Mouse (Mus musculus) forebrain, postnatal 0 days (tissue): ENCODE measurements around the gene Atp6v1g1. TPM values are rescaled to one million over a fixed set of nuclear protein-coding genes. Genes with fewer than 3 reads are reported as not detected.
A peak's percentile ranks its signal among the peaks of the same experiment; 100 is the strongest.

ENCODE experiments used
- ATAC-seq: fragments of 200-750 bp; cut with Nextera tagmentation; 2 replicates; pipeline ENCODE4 v1.8.0; 2017; ENCODE audit warnings: mild to moderate bottlenecking, moderate library complexity
- DNase-seq: peaks from one replicate; pipeline ENCODE4 v3.0.0-alpha.2; 2015
- H3K27ac ChIP-seq: fragments of 300-500 bp; sonication (generic); 2 replicates; pipeline ENCODE4 v1.5.1; 2014; ENCODE audit warnings: low read depth, mild to moderate bottlenecking, antibody characterized with exemption, low read length, moderate library complexity, mixed read lengths
- H3K27me3 ChIP-seq: fragments of 300-500 bp; sonication (generic); 2 replicates; pipeline ENCODE4 v1.6.1; 2014; ENCODE audit warnings: mild to moderate bottlenecking, low read length, mixed read lengths; ENCODE audit not compliant: insufficient read depth
- H3K36me3 ChIP-seq: fragments of 300-500 bp; sonication (generic); 2 replicates; pipeline ENCODE4 v1.6.1; 2014; ENCODE audit warnings: mild to moderate bottlenecking, moderate library complexity; ENCODE audit not compliant: insufficient read depth
- H3K4me1 ChIP-seq: fragments of 300-500 bp; sonication (generic); 2 replicates; pipeline ENCODE4 v1.6.1; 2014; ENCODE audit warnings: antibody characterized with exemption; ENCODE audit not compliant: insufficient read depth
- H3K4me2 ChIP-seq: fragments of 300-500 bp; sonication (generic); 2 replicates; pipeline ENCODE4 v1.6.1; 2014; ENCODE audit warnings: low read depth, mild to moderate bottlenecking, moderate library complexity
- H3K4me3 ChIP-seq: fragments of 300-500 bp; sonication (generic); 2 replicates; pipeline ENCODE4 v1.5.1; 2014; ENCODE audit warnings: low read depth, low read length, mixed read lengths
- H3K9ac ChIP-seq: fragments of 300-500 bp; sonication (generic); 2 replicates; pipeline ENCODE4 v1.6.1; 2014; ENCODE audit warnings: mild to moderate bottlenecking
- H3K9me3 ChIP-seq: fragments of 300-500 bp; sonication (generic); 2 replicates; pipeline ENCODE4 v1.6.1; 2016; ENCODE audit warnings: low read length
- CTCF ChIP-seq: sonication (generic); IDR thresholded peaks from 2 replicates; pipeline ENCODE4 v1.5.1; 2016; ENCODE audit warnings: antibody characterized with exemption, control low read depth, low read depth
- WGBS: fragments of 180-500 bp; shearing (Covaris S2); extraction: QIAGEN DNeasy Blood & Tissue Kit; methylation state at CpG from one replicate; pipeline ENCODE4 v1.1.7; 2014; 5-methylcytosine and 5-hydroxymethylcytosine counted together
- polyA plus RNA-seq: library from polyadenylated mRNA; unstranded; fragments of >200 nt; fragmentation: Nextera tagmentation; extraction: Ambion mirVana; gene quantifications from 2 replicates; pipeline ENCODE4 v1.2.1, GENCODE M21; 2015
- total RNA-seq: library from RNA; depleted of rRNA; stranded (reverse); fragments of >200 nt; gene quantifications from 2 replicates; pipeline ENCODE4 v1.2.3, GENCODE M21; 2014

Atp6v1g1 gene
- total and polyA plus RNA-seq, 2 experiments from 2014 or later, result 222 to 389 TPM

DNA sequence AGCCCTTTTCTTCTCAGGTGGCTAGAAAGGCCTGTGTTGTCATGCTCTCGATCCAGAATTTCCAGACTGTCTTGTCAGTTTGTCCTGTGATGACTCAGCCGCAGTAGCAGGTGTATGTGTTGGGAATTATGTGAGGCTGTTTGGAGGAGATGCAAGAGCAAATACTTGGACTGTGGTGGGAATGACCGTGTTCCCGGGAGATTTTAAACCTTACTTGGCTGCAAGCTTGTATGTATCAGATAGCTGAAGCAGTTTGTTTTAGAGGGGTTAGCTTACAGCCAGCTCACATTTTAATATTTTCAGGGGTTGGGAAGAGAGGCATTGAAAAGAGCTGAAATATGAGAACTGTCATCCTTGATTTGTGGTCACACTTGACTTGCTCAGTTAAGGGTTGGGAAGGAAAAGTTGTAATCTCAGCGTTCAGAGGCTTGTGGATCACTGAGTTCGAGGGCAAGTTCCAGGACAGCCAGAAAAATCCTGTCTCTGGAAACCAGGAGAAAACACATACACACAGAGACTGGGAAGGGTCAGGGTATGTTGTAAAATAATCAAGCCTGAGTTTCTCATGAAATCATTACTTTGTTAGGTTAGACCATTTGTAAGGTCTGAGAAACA is 2.0 kb downstream of the Atp6v1g1 start:
- no peak for TF ChIP-seq CTCF
- H3K9ac ChIP-seq, result no peak overlapping the region
- no peak overlapping the region for H3K27ac ChIP-seq
- peak overlapping the region; percentile 68 for H3K4me2 ChIP-seq
- no peak for ATAC-seq
- H3K36me3 ChIP-seq, result peaks cover 17% of the 10 kb centered on the region
- no peaks in the 10 kb centered on the region for H3K9me3 ChIP-seq
- H3K4me3 ChIP-seq, result no peak overlapping the region
- no peaks in the 10 kb centered on the region for H3K27me3 ChIP-seq
- WGBS, result 90% methylated on average over 6 of the region's 6 CpGs
- H3K4me1 ChIP-seq, result peaks cover 11% of the 10 kb centered on the region; the same call in 1 of the 2 replicates
- DNase-seq, result no peak

DNA sequence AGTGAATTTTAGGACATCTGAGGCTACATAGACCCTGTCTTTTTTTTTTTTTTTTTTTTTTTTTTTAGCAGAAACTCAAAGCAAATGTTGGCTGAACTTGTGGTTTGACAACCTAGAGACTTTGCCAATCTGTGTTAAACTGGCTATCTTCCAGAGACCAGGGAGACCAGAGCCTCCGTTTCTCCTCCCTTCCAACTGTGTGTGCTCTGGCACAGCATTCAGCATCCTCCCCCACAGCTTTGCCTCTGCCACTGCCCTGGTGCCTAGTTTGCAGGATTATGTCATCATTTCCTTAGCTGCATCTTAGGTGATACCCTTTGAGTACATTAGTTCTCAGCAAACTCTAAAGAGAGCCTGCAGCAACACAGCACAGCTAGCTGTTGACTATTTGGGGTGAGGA is 3.2 kb downstream of the Atp6v1g1 start:
- no peak overlapping the region for H3K4me3 ChIP-seq
- WGBS, result 38% methylated on average over 1 of the region's 1 CpGs
- H3K27me3 ChIP-seq, result no peaks in the 10 kb centered on the region
- H3K4me1 ChIP-seq, result peaks cover 11% of the 10 kb centered on the region; the same call in 1 of the 2 replicates
- no peaks in the 10 kb centered on the region for H3K9me3 ChIP-seq
- H3K9ac ChIP-seq, result no peak overlapping the region
- no peak for DNase-seq
- H3K4me2 ChIP-seq, result no peak overlapping the region
- ATAC-seq, result no peak
- TF ChIP-seq CTCF, result no peak
- peaks cover 30% of the 10 kb centered on the region for H3K36me3 ChIP-seq
- no peak overlapping the region for H3K27ac ChIP-seq

DNA sequence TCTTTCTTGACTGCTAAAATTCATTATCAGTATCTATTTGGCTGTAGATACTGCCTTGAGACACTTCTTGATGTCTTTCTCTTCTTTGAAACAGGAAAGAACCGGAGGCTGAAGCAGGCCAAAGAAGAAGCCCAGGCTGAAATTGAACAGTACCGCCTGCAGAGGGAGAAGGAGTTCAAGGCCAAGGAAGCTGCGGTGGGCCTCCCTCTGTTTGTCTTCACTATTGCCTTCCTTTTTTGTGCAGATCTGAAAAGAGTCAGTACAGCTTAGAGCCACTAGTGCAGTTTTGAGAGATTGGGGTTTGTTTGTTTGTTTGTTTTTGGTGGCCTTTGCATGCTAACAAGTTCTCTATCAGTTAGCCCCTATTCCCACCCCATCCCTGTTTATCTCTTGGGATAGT is 3.9 kb downstream of the Atp6v1g1 start:
- H3K27me3 ChIP-seq, result no peaks in the 10 kb centered on the region
- no peaks in the 10 kb centered on the region for H3K9me3 ChIP-seq
- H3K36me3 ChIP-seq, result peaks cover 34% of the 10 kb centered on the region
- H3K4me3 ChIP-seq, result no peak overlapping the region
- no peak overlapping the region for H3K4me2 ChIP-seq
- no peak for DNase-seq
- peaks cover 11% of the 10 kb centered on the region; the same call in 1 of the 2 replicates for H3K4me1 ChIP-seq
- no peak overlapping the region for H3K9ac ChIP-seq
- H3K27ac ChIP-seq, result no peak overlapping the region
- no peak for ATAC-seq
- 72% methylated on average over 3 of the region's 3 CpGs for WGBS
- peak; percentile 33; the same call in 1 of the 2 replicates for TF ChIP-seq CTCF

DNA sequence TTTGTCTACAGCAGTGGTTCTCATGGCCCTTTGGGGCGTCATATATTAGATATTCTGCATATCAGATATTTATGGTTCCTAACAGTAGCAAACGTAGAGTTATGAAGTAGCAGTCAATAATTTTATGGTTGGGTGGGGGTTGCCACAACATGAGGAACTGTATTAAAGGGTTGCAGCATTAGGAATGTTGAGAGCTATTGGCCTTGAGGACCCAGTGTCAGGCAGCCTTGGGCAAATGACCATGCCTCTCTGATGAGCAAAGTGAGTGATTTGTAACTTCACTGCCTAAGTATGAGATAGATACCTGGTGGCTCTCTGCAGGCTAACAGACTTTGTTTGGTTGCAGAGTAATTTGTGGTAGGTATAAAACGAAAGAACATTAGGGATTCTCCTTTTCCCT is 6.3 kb downstream of the Atp6v1g1 start:
- H3K4me2 ChIP-seq, result no peak overlapping the region
- DNase-seq (no peak), ATAC-seq (no peak)
- H3K27ac ChIP-seq, result no peak overlapping the region
- H3K4me1 ChIP-seq, result peaks cover 6% of the 10 kb centered on the region; the same call in 1 of the 2 replicates
- no peak overlapping the region for H3K4me3 ChIP-seq
- H3K9ac ChIP-seq, result no peak overlapping the region
- H3K9me3 ChIP-seq, result no peaks in the 10 kb centered on the region
- TF ChIP-seq CTCF, result no peak
- peaks cover 37% of the 10 kb centered on the region for H3K36me3 ChIP-seq
- no peaks in the 10 kb centered on the region for H3K27me3 ChIP-seq
- 95% methylated on average over 3 of the region's 3 CpGs for WGBS

DNA sequence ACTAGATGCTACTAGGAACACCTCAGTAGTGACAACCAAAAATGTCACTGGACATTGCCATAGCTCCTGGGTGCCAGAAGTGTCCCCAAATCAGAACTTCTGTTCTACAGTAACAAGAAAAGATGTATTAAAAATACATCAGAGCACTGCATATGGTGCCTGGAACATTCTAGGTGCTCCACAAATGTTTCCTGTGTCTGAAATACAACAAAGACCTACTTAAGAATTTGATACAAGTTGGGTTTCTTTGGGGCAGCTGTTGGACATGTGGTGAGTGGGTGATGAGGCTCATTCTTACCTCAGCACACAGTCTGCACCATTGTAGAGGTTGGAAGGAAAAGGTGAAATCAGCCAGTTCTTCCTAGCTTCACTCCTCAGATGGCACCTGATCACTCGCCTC is 8.3 kb downstream of the Atp6v1g1 start:
- Histone ChIP-seq H3K4me1 (no peaks in the 10 kb centered on the region), H3K27ac (no peak overlapping the region), H3K27me3 (no peaks in the 10 kb centered on the region; the same call in 1 of the 2 replicates), H3K36me3 (peaks cover 37% of the 10 kb centered on the region), H3K9ac (no peak overlapping the region), H3K4me2 (no peak overlapping the region), H3K9me3 (no peaks in the 10 kb centered on the region), H3K4me3 (no peak overlapping the region)
- no peak for ATAC-seq
- TF ChIP-seq CTCF, result no peak
- DNase-seq, result no peak
- WGBS, result 96% methylated on average over 1 of the region's 1 CpGs

DNA sequence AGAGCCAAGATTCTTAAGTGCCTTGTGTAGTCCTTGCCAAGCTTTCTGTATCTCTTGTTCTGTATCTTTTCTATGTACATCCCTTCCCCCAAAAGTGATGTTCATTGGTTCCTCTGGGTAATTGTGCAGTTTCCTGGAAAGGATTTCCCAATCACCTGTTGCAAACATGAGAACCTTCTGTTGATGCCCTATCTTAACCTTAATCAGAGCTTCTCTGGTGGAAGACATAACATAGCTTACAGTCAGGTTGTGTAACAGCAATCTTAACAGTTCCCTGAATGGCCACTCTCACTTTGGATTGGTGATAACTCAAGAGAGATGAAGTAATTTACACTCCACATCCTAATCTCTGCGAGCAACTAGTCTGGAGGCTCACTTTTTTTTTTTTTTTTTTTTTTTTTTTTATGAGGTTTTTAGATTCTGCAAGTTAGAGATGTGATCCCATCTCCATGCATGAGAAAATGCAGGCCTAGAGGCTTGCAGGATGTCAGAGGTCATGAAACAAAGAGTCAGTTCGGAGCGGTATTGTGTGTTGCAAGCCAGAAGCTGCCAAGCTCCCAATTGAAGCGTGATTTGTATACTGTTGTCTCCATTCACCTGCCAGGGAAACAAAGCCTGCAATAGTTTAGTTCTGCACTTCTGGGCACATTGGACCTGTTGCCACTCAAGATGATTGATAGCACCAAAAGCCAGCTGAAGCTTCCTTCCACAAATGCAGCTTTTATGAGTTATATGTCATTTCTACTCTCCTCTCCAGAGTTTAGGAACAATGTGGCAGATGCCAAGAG is 9.4 kb downstream of the Atp6v1g1 start:
- ATAC-seq (no peak), DNase-seq (no peak)
- Histone ChIP-seq H3K9ac (no peak overlapping the region), H3K4me2 (no peak overlapping the region), H3K27ac (no peak overlapping the region), H3K4me1 (no peaks in the 10 kb centered on the region), H3K4me3 (no peak overlapping the region), H3K27me3 (no peaks in the 10 kb centered on the region; the same call in 1 of the 2 replicates), H3K9me3 (no peaks in the 10 kb centered on the region), H3K36me3 (peaks cover 37% of the 10 kb centered on the region)
- 32% methylated on average over 4 of the region's 4 CpGs for WGBS
- no peak for TF ChIP-seq CTCF

DNA sequence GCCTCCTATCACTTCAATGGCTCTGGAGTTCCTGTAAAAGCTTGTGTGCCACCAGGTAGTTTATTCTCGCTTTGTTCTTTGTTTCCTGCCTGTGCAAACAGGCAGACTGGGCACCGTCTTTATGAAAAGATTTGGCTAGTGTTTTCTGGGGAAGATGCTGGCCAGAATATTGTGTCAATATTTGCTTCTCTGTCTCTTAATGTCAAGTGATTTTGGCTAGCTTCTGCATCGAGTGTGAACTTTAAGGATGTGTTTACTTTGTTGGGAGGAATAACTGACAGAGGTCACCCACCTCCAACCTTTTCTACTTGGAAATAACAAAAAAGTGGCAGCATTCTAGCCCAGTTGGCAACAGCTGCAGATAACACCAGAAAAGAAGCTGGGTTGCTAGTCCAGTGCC is 10.0 kb downstream of the Atp6v1g1 start:
- DNase-seq (no peak), ATAC-seq (no peak)
- Histone ChIP-seq H3K4me1 (no peaks in the 10 kb centered on the region), H3K9ac (no peak overlapping the region), H3K27ac (no peak overlapping the region), H3K27me3 (no peaks in the 10 kb centered on the region; the same call in 1 of the 2 replicates), H3K36me3 (peaks cover 32% of the 10 kb centered on the region), H3K9me3 (no peaks in the 10 kb centered on the region), H3K4me2 (no peak overlapping the region), H3K4me3 (no peak overlapping the region)
- WGBS, result 56% methylated on average over 3 of the region's 3 CpGs
- no peak for TF ChIP-seq CTCF
